Mouse (Mus musculus) kidney, postnatal 10 days (tissue): ENCODE measurements around the gene Ror2.
A peak's percentile ranks its signal among the peaks of the same experiment; 100 is the strongest.

ENCODE experiments used
- DNase-seq: peaks from one replicate; pipeline ENCODE4 v3.0.0; 2021; ENCODE audit warnings: mixed read lengths

Ror2 gene

GRCm38 (mm10) chr13:53191657-53192056, 94.3 kb downstream of the Ror2 start:
- no peak for DNase-seq

GRCm38 (mm10) chr13:53188935-53189334, 97.0 kb downstream of the Ror2 start:
- DNase-seq = no peak

- no peak for DNase-seq
Observed at GRCm38 (mm10) chr13:53184858-53185257, 101.1 kb downstream of the Ror2 start.

GRCm38 (mm10) chr13:53184149-53184548, 101.8 kb downstream of the Ror2 start:
- no peak for DNase-seq

GRCm38 (mm10) chr13:53183161-53183577, 102.8 kb downstream of the Ror2 start:
- no peak for DNase-seq

GRCm38 (mm10) chr13:53178594-53178993, 107.3 kb downstream of the Ror2 start:
- peak; percentile 59 for DNase-seq

- DNase-seq = no peak
Observed at GRCm38 (mm10) chr13:53178171-53178570, 107.8 kb downstream of the Ror2 start.

GRCm38 (mm10) chr13:53177424-53177718, 108.6 kb downstream of the Ror2 start:
- DNase-seq = no peak

- no peak for DNase-seq
Observed at GRCm38 (mm10) chr13:53176695-53177423, 109.1 kb downstream of the Ror2 start.

GRCm38 (mm10) chr13:53175041-53175440, 110.9 kb downstream of the Ror2 start:
- no peak for DNase-seq

- no peak for DNase-seq
Observed at GRCm38 (mm10) chr13:53163671-53164070, 122.3 kb downstream of the Ror2 start.

- peak; percentile 25 for DNase-seq
Observed at GRCm38 (mm10) chr13:53163060-53163459, 122.9 kb downstream of the Ror2 start.

- no peak for DNase-seq
Observed at GRCm38 (mm10) chr13:53159501-53159900, 126.4 kb downstream of the Ror2 start.

- no peak for DNase-seq
Observed at GRCm38 (mm10) chr13:53158405-53159005, 127.4 kb downstream of the Ror2 start.

- DNase-seq = no peak
Observed at GRCm38 (mm10) chr13:53156911-53157310, 129.0 kb downstream of the Ror2 start.

- no peak for DNase-seq
Observed at GRCm38 (mm10) chr13:53156282-53156681, 129.6 kb downstream of the Ror2 start.

GRCm38 (mm10) chr13:53145511-53145910, 140.4 kb downstream of the Ror2 start:
- no peak for DNase-seq

GRCm38 (mm10) chr13:53143076-53143475, 142.8 kb downstream of the Ror2 start:
- DNase-seq = no peak

GRCm38 (mm10) chr13:53142268-53142667, 143.7 kb downstream of the Ror2 start:
- DNase-seq = no peak

- DNase-seq = no peak
Observed at GRCm38 (mm10) chr13:53140298-53140697, 145.6 kb downstream of the Ror2 start.

GRCm38 (mm10) chr13:53130567-53130966, 155.4 kb downstream of the Ror2 start:
- no peak for DNase-seq

GRCm38 (mm10) chr13:53130032-53130431, 155.9 kb downstream of the Ror2 start:
- DNase-seq = no peak

GRCm38 (mm10) chr13:53125627-53126026, 160.3 kb downstream of the Ror2 start:
- no peak for DNase-seq

- no peak for DNase-seq
Observed at GRCm38 (mm10) chr13:53122085-53122484, 163.8 kb downstream of the Ror2 start.

- DNase-seq = peak; percentile 72
Observed at GRCm38 (mm10) chr13:53120906-53121305, 165.0 kb downstream of the Ror2 start.
